Mouse (Mus musculus) hindbrain, embryonic 16.5 days (tissue): Measurements from ENCODE around the gene Ebf1. TPM values are rescaled to one million over a fixed set of nuclear protein-coding genes. Genes with fewer than 3 reads are reported as not detected.

Source experiments
- ATAC-seq: fragments of 200-750 bp; cut with Nextera tagmentation; 2 replicates; pipeline ENCODE4 v1.8.0; 2017; ENCODE audit warnings: moderate TSS enrichment, moderate library complexity
- H3K27ac ChIP-seq: fragments of 300-500 bp; sonication (generic); 2 replicates; pipeline ENCODE4 v1.5.1; 2014; ENCODE audit warnings: low read depth, mild to moderate bottlenecking, control low read depth, low read length, moderate library complexity
- H3K27me3 ChIP-seq: fragments of 300-500 bp; sonication (generic); replicated peaks from 2 replicates; pipeline ENCODE4 v1.6.1; 2014; ENCODE audit warnings: low read length; ENCODE audit not compliant: control insufficient read depth, insufficient read depth
- H3K36me3 ChIP-seq: fragments of 300-500 bp; sonication (generic); 2 replicates; pipeline ENCODE4 v1.6.1; 2014; ENCODE audit warnings: mild to moderate bottlenecking, low read length, moderate library complexity, mixed read lengths; ENCODE audit not compliant: control insufficient read depth, insufficient read depth
- H3K4me1 ChIP-seq: fragments of 300-500 bp; sonication (generic); 2 replicates; pipeline ENCODE4 v1.6.1; 2014; ENCODE audit warnings: low read depth, low read length; ENCODE audit not compliant: control insufficient read depth, insufficient read depth
- H3K4me2 ChIP-seq: fragments of 300-500 bp; sonication (generic); 2 replicates; pipeline ENCODE4 v1.6.1; 2014; ENCODE audit warnings: mild to moderate bottlenecking, low read length, control low read depth, moderate library complexity
- H3K4me3 ChIP-seq: fragments of 300-500 bp; sonication (generic); 2 replicates; pipeline ENCODE4 v1.5.1; 2014; ENCODE audit warnings: mild to moderate bottlenecking, low read length, control low read depth, moderate library complexity
- H3K9ac ChIP-seq: fragments of 300-500 bp; sonication (generic); 2 replicates; pipeline ENCODE4 v1.6.1; 2014; ENCODE audit warnings: low read depth, mild to moderate bottlenecking, control low read depth, low read length, moderate library complexity
- H3K9me3 ChIP-seq: fragments of 300-500 bp; sonication (generic); 2 replicates; pipeline ENCODE4 v1.6.1; 2014; ENCODE audit warnings: mild to moderate bottlenecking, low read length, moderate library complexity; ENCODE audit not compliant: control insufficient read depth
- WGBS: fragments of 180-500 bp; shearing (Covaris S2); extraction: QIAGEN DNeasy Blood & Tissue Kit; methylation state at CpG from one replicate; pipeline ENCODE4 v1.1.7; 2014; 5-methylcytosine and 5-hydroxymethylcytosine counted together
- polyA plus RNA-seq: library from polyadenylated mRNA; unstranded; fragments of >200 nt; fragmentation: Nextera tagmentation; extraction: Ambion mirVana; gene quantifications from 2 replicates; pipeline ENCODE4 v1.2.1, GENCODE M21; 2015

Gene Ebf1
- polyA plus RNA-seq, 1 experiment from 2014 or later = 111 TPM

DNA sequence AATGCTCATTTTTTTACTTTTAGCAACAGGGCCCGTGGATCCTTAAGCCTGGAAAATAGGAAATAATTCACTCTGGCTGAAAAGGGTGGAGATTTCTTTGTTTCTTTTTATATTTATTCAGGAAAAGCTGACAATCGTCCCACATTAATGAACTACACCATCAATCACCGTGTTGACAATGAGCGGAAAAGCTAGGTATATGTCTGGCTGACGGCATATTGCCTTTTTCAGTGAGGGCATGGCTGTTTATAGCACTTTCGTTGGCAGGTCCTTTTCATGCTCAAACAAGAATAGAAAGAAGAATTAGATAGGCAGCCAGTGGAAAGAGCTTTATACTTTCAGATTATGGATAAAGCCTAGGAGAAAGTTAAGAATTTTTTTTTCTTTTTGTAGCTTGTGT, 99.8 kb downstream of the Ebf1 start:
- no peak for ATAC-seq
- no peaks in the 10 kb centered on the region for H3K27me3 ChIP-seq
- H3K4me1 ChIP-seq = no peaks in the 10 kb centered on the region
- no peak overlapping the region for H3K27ac ChIP-seq
- H3K4me2 ChIP-seq = no peak overlapping the region
- no peak overlapping the region for H3K4me3 ChIP-seq
- H3K36me3 ChIP-seq = no peaks in the 10 kb centered on the region
- WGBS = 45% methylated on average over 6 of the region's 6 CpGs
- no peak overlapping the region for H3K9ac ChIP-seq
- no peaks in the 10 kb centered on the region for H3K9me3 ChIP-seq

DNA sequence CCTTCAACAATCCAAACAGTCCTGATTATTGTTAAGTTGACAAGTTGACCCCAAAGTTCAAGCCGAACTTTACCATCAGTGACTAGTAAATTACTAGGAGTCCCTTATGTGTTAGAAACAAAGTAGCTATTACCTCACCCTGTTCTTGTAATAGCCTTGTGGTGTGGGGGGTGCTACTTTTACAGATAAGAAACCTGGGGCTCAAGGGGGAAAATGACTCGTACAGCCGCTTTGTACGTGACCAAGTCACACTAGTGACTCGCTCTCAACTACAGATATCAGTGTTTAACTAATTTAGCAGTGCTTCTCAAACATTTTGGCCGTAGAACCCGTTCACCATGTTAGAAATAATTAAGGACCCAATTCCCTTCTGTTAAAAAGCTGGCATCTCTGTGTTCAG, 100.5 kb downstream of the Ebf1 start:
- Histone ChIP-seq H3K27me3 (no peaks in the 10 kb centered on the region), H3K27ac (no peak overlapping the region), H3K9me3 (no peaks in the 10 kb centered on the region), H3K36me3 (no peaks in the 10 kb centered on the region), H3K9ac (no peak overlapping the region), H3K4me3 (no peak overlapping the region), H3K4me1 (no peaks in the 10 kb centered on the region), H3K4me2 (no peak overlapping the region)
- no peak for ATAC-seq
- 76% methylated on average over 7 of the region's 7 CpGs for WGBS

DNA sequence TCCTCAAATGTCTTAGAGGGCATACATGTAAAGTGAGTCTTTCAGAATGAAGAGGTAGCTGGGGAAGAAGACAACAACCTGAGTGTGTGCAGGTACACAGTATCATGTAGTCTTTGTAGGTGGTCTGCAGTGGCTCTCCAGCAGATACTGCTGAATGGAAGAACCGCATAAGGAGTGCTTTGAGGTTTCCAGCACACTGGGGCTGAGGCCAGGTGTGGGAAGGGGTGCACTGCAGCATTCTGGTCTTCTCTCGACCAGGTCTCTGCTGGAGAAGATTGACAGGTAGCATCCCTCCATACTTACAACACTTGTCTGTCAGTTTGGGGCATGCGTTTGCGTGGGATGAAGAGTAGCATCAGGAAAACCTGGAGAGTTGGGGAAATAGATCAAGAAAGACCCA, 104.9 kb downstream of the Ebf1 start:
- ATAC-seq = no peak
- WGBS = 90% methylated on average over 4 of the region's 4 CpGs

DNA sequence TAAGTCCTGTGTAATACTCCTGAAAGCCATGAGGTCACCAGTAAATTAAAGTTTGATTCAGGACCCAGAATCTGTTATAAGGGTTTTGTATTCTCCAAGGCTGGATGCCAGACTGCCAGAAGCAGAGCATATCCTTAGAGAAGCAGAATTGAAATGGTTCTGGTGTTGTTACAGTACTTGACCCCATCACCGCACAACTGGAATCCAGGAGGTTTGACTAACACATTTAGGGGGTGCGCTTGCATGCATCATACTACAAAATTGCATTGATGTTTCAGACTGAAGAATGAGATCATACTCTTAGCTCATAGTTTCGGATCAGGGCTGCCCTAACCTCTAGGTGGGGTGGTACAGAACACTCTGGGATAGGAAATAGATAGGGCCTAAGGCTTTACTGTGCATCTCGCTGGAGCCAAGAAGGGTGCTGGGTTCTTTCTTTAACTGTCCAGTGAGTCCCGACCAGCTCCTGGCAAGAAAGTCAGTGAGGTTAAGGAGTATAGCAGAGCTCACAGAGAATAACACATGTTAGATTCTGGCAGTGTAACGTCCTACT, 106.9 kb downstream of the Ebf1 start:
- Histone ChIP-seq H3K9ac (no peak overlapping the region), H3K9me3 (no peaks in the 10 kb centered on the region), H3K36me3 (no peaks in the 10 kb centered on the region), H3K4me2 (no peak overlapping the region), H3K4me1 (no peaks in the 10 kb centered on the region), H3K4me3 (no peak overlapping the region), H3K27me3 (no peaks in the 10 kb centered on the region), H3K27ac (no peak overlapping the region)
- ATAC-seq = no peak
- WGBS = 86% methylated on average over 6 of the region's 6 CpGs

More for the DNA sequence above, 104.9 kb downstream of the Ebf1 start:
- Histone ChIP-seq H3K4me1 (no peaks in the 10 kb centered on the region), H3K27ac (no peak overlapping the region), H3K27me3 (no peaks in the 10 kb centered on the region), H3K36me3 (no peaks in the 10 kb centered on the region), H3K9me3 (no peaks in the 10 kb centered on the region), H3K9ac (no peak overlapping the region), H3K4me3 (no peak overlapping the region), H3K4me2 (no peak overlapping the region)

DNA sequence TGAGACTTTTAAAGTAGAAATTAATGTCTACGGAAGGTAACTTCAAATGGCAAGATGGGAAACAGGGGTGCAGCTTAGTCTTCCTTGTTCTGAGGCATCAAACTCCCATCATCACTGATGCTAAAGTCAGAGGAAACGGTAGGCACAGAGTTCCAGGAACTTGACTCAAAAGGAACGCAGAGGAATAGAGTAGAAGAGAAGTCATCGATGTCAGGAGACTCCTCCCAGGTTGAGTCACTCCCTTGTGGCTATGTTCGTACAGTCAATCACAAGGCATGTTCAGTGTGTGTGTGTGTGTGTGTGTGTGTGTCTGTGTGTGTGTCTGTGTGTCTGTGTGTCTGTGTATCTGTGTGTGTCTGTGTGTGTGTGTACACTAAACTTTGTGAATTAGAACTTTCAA, 108.6 kb downstream of the Ebf1 start:
- no peak for ATAC-seq
- Histone ChIP-seq H3K9me3 (no peaks in the 10 kb centered on the region), H3K27ac (no peak overlapping the region), H3K36me3 (no peaks in the 10 kb centered on the region), H3K27me3 (no peaks in the 10 kb centered on the region), H3K4me2 (no peak overlapping the region), H3K9ac (no peak overlapping the region), H3K4me3 (no peak overlapping the region), H3K4me1 (no peaks in the 10 kb centered on the region)
- WGBS = 95% methylated on average over 5 of the region's 5 CpGs

DNA sequence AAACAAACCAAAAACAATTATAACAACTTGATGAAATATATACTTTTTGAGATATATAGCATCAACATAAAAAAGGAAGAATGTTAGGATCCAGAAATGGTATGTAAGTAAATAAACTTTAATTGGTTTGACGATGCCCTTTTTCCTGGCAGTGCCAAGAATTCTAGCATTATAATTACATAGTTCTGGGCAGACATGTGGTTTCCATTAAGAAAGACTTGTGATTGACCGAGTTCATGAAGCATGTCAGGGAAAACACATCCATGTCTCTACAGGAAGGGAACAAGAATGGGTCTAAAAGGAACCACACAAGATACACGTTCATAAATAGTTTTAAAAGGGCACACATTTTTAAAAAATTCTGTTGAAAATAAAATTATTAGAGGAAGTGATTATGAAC, 110.3 kb downstream of the Ebf1 start:
- Histone ChIP-seq H3K36me3 (no peaks in the 10 kb centered on the region), H3K9ac (no peak overlapping the region), H3K4me2 (no peak overlapping the region), H3K27me3 (no peaks in the 10 kb centered on the region), H3K4me3 (no peak overlapping the region), H3K4me1 (no peaks in the 10 kb centered on the region), H3K9me3 (no peaks in the 10 kb centered on the region), H3K27ac (no peak overlapping the region)
- ATAC-seq = no peak
- 74% methylated on average over 3 of the region's 3 CpGs for WGBS

DNA sequence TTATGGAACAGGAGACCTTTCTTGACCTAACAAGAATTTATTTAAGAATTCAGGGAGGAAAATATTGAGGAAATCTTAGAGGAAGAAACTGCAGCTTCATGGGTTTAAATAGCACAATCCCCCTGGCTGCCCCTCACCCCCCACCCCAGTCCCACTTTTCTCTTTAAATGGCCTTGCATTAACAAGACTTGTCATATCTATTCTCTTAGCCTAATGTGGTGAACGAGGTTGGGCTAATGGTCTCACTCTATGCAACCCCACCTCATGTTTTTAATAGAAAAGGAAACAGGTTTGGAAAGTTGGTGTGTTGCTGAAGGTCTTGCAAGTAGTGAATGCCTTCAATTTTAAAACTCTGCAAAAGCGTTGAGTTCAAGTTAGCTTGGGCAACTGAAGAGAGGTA, 110.7 kb downstream of the Ebf1 start:
- WGBS = 71% methylated on average over 2 of the region's 2 CpGs
- no peak for ATAC-seq

DNA sequence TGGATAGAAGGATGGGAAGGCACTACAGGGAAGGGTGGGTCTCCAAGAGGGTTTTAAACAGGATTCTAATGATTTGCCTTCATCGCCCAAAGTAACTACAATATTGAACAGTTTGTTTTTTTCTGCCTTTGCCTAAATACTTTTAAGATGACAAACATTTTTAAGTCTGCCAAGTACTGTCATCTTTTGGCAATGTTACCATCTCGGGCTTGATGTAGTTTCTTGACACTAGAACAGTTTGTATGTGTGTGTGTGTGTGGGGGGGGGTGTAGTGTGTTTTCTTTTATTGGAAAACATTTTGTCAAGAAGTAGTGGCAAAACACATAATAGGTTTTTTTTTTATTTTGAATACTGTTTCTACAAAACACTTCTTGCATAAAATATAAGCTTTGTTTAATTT, 111.2 kb downstream of the Ebf1 start:
- no peaks in the 10 kb centered on the region for H3K36me3 ChIP-seq
- WGBS = 86% methylated on average over 2 of the region's 2 CpGs
- no peak overlapping the region for H3K4me2 ChIP-seq
- no peak overlapping the region for H3K9ac ChIP-seq
- H3K9me3 ChIP-seq = no peaks in the 10 kb centered on the region
- H3K4me3 ChIP-seq = no peak overlapping the region
- H3K4me1 ChIP-seq = no peaks in the 10 kb centered on the region
- ATAC-seq = no peak
- no peak overlapping the region for H3K27ac ChIP-seq
- H3K27me3 ChIP-seq = no peaks in the 10 kb centered on the region

More for the DNA sequence above, 110.7 kb downstream of the Ebf1 start:
- Histone ChIP-seq H3K27me3 (no peaks in the 10 kb centered on the region), H3K4me2 (no peak overlapping the region), H3K9ac (no peak overlapping the region), H3K36me3 (no peaks in the 10 kb centered on the region), H3K4me3 (no peak overlapping the region), H3K27ac (no peak overlapping the region), H3K9me3 (no peaks in the 10 kb centered on the region), H3K4me1 (no peaks in the 10 kb centered on the region)

DNA sequence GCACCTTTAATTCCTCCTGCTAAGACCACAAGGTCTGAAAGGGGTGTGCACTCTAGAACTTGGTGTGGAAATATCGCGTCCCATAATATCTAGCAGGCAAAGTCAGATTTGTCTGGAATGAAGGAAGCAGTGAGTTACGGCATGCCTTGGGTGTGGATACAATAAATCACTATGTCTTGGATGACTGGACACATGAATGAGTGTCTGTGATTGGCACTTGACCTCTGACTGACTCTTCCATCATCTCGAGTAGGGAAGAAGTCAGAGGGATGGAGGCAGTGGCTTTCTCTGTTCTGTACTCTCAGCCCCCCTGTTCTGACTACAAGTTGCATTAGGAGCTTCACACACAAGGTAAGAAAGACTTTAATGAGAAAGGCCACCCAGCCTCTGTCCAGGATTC, 112.8 kb downstream of the Ebf1 start:
- ATAC-seq = no peak

DNA sequence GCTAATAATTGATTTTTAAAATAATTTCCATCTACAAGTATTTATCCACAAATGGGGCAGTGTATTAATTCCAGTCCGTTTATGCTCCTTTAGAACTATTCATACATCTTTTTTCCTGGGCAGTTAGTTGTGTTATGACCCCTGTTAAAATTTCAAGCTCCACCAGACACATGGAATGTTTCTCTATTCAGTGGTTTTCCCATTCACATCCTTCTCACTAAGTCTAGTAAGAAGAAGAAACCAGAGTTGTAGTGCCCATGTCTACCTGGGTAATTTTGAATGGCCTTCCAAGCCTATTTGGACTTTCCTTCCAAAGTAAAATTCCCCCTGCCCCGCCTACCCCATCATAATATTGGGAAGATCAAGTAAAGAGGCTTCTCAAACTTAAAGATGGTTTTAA, 114.6 kb downstream of the Ebf1 start:
- ATAC-seq = no peak
- no peak overlapping the region for H3K9ac ChIP-seq
- no peaks in the 10 kb centered on the region for H3K27me3 ChIP-seq
- no peak overlapping the region for H3K4me2 ChIP-seq
- no peaks in the 10 kb centered on the region for H3K36me3 ChIP-seq
- H3K4me3 ChIP-seq = no peak overlapping the region
- H3K9me3 ChIP-seq = no peaks in the 10 kb centered on the region
- no peak overlapping the region for H3K27ac ChIP-seq
- no peaks in the 10 kb centered on the region for H3K4me1 ChIP-seq
- WGBS = 82% methylated on average over 2 of the region's 2 CpGs

More for the DNA sequence above, 112.8 kb downstream of the Ebf1 start:
- Histone ChIP-seq H3K4me3 (no peak overlapping the region), H3K36me3 (no peaks in the 10 kb centered on the region), H3K9ac (no peak overlapping the region), H3K4me2 (no peak overlapping the region), H3K27ac (no peak overlapping the region), H3K9me3 (no peaks in the 10 kb centered on the region), H3K4me1 (no peaks in the 10 kb centered on the region), H3K27me3 (no peaks in the 10 kb centered on the region)
- WGBS = 70% methylated on average over 4 of the region's 4 CpGs
